Mouse (Mus musculus) bone marrow, adult 2 months (tissue): ENCODE measurements at regions not wholly inside any gene's neighbourhood (a gene's known extent, or its start where the extent isn't known, plus 50 kb on each side); places are given as distances from the start of the nearest gene placed in this dataset.

Experiments used
- H3K27ac ChIP-seq: fragments of 200-500 bp; 2 replicates; pipeline ENCODE4 v1.5.1; 2012; ENCODE audit warnings: low read depth, mild to moderate bottlenecking, control low read depth, inconsistent platforms, low read length; ENCODE audit not compliant: control insufficient read depth, poor library complexity, insufficient read depth
- H3K4me1 ChIP-seq: fragments of 200-500 bp; 2 replicates; pipeline ENCODE4 v1.6.1; 2011; ENCODE audit warnings: low read length; ENCODE audit not compliant: control insufficient read depth, insufficient read depth
- H3K4me3 ChIP-seq: fragments of 200-500 bp; replicated peaks from 2 replicates; pipeline ENCODE3; 2011; ENCODE audit warnings: mild to moderate bottlenecking, low read depth, low read length, control low read depth; ENCODE audit not compliant: control insufficient read depth
- CTCF ChIP-seq: fragments of 200-500 bp; IDR thresholded peaks from 2 replicates; pipeline ENCODE4 v1.5.1; 2011; ENCODE audit warnings: low read length, control low read depth; ENCODE audit not compliant: control insufficient read depth, insufficient read depth
- POLR2A ChIP-seq: fragments of 200-500 bp; IDR thresholded peaks from 2 replicates; pipeline ENCODE4 v1.6.1; 2011; ENCODE audit warnings: low read depth, mild to moderate bottlenecking, control low read depth, low read length, borderline replicate concordance; ENCODE audit not compliant: control insufficient read depth
- WGBS: fragments of 180-500 bp; shearing (Covaris S2); methylation state at CpG from one replicate; pipeline ENCODE4 v1.1.7; 2018; 5-methylcytosine and 5-hydroxymethylcytosine counted together

DNA sequence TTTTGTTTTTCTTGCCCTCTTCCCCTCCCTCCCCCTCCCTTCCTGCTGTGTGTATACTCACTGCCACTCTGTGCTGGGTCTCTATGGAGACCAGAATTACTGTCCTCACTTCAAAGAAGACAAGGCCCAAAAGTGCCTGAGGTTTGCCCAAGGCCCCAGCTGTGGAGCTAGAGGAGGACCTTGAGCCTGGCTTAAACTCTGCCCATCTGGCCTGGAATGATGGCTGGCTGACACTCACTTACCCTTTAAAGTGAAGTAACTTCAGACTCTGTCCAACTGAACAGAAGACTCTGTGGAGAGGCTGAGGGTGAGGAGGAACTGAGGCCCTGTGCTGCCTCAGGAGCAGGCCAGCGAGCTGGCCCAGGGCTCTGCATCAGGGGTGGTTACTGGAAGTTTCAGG, 61.8 kb upstream of the Itga11 start:
- no peak overlapping the region for H3K4me3 ChIP-seq
- H3K27ac ChIP-seq, result no peak overlapping the region
- H3K4me1 ChIP-seq, result no peaks in the 10 kb centered on the region
- WGBS, result 73% methylated on average over 1 of the region's 1 CpGs
- TF ChIP-seq CTCF (no peak), POLR2A (no peak)

DNA sequence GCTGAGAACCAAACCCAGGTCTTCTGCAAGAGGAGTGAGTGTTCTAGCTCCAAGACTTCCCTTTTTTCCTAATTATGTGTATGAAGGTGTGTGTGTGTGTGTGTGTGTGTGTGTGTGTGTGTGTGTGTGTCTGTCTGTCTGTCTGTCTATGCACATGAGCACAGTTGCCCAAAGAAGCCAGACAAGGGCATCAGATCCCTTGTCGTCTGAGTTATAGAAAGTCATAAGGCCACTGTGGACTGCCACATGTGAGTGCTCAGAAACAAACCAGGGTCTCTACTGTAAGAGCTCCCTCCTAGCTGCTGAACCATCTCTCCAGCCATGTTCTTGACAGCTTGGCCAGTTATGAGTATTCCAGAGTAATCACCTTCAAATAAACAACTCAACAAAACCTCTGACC, 58.6 kb upstream of the Itga11 start:
- WGBS, result 83% methylated on average over 1 of the region's 1 CpGs
- TF ChIP-seq CTCF (no peak), POLR2A (no peak)
- no peak overlapping the region for H3K27ac ChIP-seq
- H3K4me1 ChIP-seq, result no peaks in the 10 kb centered on the region
- no peak overlapping the region for H3K4me3 ChIP-seq

DNA sequence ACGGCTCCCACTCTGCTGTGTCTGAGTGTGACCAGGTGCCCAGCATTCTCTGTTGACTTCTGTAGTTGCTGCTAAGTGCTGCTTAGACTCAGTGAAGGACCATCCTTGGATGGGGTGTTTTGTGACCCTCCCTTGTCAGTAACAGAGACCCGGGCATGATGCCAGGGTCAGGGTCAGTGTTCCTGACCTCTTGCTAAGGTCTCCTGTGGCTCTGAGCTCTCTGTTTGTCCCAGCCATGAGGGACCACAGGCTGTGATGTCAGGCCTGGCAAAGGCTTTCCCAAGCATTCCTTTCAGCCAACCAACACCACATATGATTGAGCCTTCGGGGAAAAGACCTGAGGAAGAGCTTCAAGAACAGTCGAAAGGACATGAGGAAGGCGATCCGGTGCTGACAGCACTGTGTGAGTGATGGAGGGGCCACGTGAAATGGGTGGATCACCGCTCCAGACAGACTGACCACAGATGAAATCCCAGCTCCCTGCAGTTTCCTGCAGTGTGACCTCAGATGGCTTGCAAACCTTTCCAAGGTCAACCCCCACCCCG, 56.7 kb upstream of the Itga11 start:
- H3K27ac ChIP-seq, result no peak overlapping the region
- no peak overlapping the region for H3K4me3 ChIP-seq
- H3K4me1 ChIP-seq, result no peaks in the 10 kb centered on the region
- no peak for TF ChIP-seq POLR2A
- no peak for TF ChIP-seq CTCF
- 79% methylated on average over 9 of the region's 9 CpGs for WGBS

DNA sequence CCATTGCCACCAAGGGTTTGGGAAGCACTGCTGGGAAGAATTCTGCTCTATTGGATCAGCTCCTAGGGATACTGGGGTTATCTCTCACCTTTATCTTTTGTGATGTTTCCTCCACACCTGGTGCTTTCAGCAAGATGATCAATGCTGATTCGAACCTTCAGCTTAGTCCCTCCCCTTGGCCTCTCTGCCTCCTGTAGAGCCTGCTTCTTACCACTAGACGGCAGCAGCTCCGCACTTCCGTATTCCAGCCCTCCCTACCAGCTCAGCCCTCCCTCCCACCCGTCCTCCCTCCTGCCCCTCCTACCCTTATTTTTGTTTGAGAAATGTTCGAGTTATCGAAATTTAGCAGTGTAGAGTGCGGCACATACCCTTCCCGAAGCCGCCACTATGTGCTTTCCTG, 55.5 kb upstream of the Itga11 start:
- TF ChIP-seq CTCF (peak; percentile 47; the same call in 1 of the 2 replicates), POLR2A (no peak)
- WGBS, result 53% methylated on average over 10 of the region's 10 CpGs

DNA sequence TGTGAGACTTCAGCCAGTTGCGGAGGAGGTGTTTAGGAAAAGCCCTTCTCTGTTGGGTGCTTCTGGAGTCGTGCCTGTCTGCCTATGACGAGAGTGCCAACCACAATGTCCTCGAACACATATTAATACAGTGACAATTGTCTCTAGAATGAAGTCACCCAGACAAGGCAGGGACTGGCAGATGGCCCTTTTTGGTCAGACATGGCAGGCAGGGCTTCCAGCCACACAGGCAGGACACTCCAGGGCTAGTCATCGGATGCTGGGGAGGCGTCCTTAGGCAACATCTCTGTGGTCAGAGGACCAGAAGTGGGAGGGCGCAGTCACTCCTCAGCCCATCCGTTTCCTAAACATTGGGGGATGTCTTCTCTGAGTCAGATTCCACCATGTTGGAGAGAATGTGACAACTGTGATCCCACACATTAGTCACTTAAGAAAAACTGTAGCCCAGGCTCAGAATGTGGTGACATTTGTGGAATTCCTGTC, 53.0 kb upstream of the Itga11 start:
- H3K4me3 ChIP-seq, result no peak overlapping the region
- no peaks in the 10 kb centered on the region for H3K4me1 ChIP-seq
- TF ChIP-seq CTCF (no peak), POLR2A (no peak)
- H3K27ac ChIP-seq, result no peak overlapping the region
- 68% methylated on average over 8 of the region's 8 CpGs for WGBS

More for the DNA sequence above, 55.5 kb upstream of the Itga11 start:
- Histone ChIP-seq H3K4me3 (no peak overlapping the region), H3K27ac (no peak overlapping the region), H3K4me1 (no peaks in the 10 kb centered on the region)

DNA sequence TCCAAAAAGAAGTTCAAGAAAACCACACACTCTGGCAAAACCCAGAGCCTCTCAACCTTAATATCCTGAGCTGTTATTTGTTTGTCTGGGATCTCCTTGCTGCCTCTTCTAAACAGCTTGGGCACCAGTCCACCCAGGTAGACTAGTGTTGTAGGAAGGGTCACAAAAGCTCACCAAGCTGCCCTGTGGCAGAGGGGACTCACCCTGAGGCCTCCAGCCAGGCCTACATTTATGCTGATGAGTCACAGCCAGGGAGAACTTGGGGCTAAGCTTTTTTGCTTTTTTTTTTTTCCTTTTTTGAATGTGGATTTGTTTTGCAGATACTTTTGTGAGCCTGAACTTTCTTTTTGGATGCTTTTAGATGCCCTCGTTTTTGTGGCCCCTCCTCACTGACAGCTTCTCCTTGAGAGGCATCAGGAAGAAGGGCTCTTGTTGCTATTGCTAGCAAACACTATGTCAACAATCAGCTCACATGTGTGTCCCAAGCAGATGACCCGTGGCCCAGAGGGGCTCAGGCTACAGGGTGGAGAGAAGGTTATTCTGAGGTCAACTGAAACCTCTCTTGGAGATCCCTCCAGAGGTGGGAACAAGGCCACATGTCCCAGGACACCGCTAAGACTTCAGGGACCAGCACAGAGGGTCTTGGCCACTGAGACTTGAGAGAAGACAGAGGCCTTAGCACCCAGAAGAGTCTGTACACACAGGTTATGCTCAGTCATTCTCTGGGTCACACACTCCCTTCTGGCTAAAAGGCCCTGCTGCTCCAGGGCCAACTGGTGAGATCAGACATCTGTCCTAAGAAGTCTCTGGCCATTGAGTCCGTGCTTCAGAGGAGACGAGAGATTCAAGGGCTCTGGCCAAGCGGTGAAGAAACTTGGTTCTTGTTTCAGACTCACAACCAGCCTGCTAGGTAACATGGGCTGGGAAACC, 50.3 kb upstream of the Itga11 start:
- 63% methylated on average over 6 of the region's 6 CpGs for WGBS

More for the DNA sequence above, 50.3 kb upstream of the Itga11 start:
- no peak overlapping the region for H3K4me3 ChIP-seq
- TF ChIP-seq POLR2A (no peak), CTCF (no peak)
- no peaks in the 10 kb centered on the region for H3K4me1 ChIP-seq
- no peak overlapping the region for H3K27ac ChIP-seq
